Mouse (Mus musculus) ovary, adult 18-20 months (tissue): ENCODE results near the gene D1Pas1.

Experiments
- DNase-seq: peaks from one replicate; pipeline ENCODE4 v3.0.0; 2022; ENCODE audit warnings: low spot score, mixed read lengths

Gene D1Pas1

DNA sequence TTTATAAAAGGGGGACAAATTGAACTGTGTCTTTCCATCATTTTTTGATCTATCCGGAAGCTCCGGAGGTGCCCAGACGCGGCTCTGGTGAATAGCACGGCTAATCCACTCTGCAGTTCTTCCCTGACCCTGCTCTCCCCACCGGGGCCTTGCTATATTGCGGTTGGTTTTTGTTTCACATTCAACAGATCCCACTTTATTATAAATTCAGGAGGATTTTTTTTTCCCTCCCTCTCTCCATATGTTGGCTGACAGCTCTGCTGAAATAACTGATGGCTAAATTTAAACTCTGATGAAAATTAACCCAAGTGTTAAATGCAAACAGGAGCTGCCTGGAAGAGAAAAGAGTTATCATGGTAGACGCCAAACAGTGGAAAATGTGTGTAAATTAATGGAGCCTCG lies 21.1 kb downstream of the D1Pas1 start:
- no peak for DNase-seq

DNA sequence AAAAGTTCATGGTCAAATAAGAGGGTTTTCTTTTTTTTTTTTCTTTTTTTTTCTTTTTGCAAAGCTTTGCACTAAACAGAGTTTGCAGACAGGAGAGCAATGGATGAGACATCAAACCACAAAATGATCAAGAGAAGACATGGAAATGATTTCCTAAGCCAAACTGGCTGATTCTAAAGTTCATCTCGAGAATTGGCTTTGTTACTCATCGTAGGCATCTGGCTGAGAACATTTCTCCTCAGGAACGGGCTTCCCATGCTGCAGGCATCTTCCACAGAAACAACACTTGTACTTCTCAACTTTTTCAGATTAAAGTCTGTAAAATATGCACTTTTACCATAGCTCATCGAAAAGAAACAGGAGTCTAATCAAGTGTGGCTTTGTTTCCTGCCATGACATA lies 21.6 kb downstream of the D1Pas1 start:
- DNase-seq = no peak

DNA sequence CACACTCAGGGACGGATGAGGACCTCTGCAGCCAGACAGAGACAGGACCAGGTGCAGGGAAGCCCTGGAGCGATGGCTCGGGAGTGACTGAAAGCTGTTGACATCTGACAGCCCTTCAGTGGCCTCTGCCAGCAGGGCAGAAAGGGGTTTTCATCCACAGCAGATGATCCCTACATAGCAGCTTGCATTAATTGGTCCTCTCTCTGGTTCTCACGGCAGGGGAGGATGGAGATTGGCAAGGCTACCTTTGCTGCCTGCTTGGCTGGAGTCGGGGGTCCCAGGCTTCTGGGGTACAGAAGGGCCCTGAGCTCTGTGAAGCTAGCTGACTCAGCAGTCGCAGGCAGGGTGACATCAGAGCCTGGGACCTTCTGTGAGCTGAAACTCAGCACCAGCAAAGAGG lies 24.3 kb downstream of the D1Pas1 start:
- DNase-seq = no peak

DNA sequence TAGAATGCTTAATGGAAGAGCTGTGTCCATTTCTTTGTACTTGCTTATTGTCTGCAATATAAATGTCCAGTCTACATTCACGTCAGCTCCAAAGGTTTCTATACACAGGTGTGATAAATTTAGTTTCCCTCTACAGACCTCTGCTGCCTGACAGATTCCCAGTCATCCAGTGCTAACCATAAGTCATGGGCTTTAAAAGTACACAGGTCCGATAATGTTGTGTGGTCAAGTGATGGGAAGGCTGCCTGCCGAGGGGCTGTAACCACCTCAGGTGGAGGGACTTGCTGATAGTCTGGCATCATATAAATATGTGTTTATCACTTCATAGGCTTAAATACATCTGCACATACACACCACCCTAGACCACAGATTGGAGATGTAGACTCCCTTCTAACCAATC lies 24.9 kb downstream of the D1Pas1 start:
- DNase-seq = no peak

DNA sequence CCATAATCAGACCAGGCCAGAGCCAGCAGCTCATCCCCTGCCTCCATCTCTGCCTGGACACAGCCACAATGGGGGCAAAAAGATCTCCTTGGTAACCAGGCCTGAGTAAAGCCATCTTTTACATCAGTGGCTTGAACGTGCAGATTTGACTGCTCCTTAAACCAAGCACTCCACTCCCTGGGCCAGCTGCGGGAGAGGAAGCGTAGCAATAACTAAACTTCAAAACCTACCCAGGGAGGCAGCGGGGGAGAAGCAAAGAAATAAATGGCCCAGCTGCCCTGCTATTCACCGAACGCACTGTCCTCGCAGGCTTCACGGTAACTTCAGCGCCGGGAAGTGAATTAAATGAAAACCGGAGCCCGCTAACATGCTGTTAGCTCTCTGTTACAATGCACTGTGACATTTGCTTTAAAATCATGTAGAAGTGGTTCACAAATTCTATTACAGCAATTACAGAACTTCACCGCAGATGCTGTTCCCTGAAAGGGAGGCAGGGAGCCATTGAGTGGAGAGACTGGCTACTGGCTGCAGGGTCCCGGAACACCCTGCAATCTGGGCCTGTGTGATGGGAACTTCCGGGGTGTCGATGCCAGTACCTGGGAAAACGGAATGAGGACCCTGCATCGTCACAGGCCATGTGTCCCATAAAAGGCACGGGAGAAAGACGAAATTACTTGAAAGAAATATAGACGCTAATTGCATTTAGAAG lies 30.5 kb downstream of the D1Pas1 start:
- no peak for DNase-seq

DNA sequence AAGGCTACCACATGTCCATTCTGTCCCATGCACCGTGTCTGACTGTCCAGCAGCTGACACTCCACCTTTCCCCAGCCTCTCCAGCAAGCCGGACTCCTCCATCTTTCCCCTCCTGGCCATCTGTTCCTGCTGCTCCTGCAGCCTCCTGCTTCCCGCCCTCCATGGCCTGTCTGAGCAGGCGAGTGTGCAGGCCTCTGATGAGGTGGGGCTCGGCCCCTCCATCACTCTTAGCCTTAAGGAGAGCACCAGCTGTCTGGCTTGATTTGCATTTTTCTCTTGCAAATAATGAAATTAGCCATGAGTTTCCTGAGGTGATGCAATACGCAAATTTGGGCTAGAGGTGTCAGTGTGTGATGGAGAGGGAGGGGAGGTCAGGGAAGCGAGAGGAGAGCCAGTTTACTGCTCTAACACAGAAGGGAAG lies 36.2 kb downstream of the D1Pas1 start:
- DNase-seq = no peak

DNA sequence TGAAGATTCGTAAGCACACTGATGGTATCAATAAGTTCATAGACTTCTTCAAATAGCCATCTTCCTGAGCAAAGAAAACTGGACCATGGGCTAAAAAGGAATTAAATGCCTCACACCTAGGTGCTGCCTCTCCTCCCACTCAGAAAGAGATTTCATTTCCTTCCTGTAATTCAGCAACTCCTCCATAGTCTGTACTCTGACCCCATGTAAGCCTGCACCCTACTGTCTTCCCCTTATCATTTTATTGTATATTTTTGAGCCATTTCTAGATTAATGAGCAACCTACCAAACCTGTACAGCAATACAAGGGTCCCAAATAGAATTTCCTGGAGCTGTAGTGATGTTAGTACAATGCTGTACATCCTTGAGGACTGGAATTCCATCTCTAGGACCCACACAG lies 37.1 kb downstream of the D1Pas1 start:
- no peak for DNase-seq

DNA sequence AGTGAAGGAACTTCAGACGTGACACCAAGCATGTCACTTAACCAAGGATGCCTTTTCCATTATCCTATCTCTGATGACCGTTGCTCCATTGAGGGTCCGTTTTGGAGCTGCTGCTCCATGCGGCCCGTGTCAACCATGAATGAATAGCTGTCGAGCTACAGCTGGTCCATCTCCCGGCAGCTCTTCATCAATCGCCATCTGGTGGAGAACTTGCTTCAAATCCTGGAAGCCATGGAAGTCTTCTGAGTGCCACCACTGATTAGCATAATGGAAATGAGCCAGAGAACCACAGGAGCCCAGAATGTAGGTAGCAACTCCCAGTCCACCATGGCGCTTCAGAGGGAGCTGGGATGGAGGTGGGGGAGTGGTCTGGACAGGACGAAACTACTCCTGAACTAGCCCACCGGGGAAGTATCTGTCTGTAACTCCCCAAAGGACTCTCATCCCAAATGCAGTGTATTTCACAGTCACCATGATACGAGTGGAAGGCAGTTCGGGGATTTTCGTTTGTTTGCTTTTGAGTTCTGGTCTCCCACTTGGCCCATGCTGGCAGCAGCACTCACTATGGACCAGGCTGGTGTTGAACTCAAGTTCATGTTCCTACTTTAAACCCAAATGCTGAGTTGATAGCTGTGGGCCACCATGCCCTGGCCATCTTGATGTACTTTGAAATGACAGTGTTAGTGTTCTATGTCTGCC lies 39.2 kb downstream of the D1Pas1 start:
- DNase-seq = no peak

DNA sequence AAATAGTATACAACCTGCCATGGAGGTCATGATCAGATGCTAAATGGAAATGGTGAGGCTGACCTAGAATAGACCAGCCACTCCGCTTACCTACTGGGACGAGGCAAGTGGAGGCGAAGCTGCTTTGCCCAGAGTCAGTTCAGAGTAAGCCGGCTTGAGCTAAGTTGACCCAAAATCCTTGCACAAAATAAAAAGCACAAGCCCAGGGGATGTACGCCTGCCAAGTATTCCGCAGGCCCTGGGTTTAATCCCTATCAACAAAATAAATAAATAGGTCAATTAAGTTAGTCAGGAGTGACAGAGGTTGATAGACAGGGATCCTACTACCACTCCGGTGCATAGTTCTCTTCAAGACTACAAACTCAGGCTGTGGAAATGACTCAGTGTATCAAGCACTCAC lies 41.0 kb downstream of the D1Pas1 start:
- DNase-seq = no peak

DNA sequence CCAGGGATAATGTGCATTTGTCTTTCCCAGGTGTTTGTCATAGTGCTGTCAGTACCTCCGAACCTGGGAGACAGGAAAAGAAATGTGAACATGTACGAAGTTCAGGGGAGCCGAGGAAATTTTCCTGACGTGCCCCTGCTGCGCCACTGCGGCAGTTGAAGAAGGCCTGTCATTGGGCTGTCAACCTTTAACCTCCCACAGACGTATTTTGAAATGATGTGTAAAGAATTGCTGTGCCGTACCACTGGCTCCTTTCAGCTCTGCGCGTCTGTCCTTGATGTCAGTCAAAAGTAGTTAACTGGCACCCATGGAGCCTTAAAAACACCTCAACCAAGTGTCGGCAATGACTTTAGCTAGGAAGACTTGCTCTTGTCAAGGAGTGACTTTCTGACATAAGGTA lies 42.9 kb downstream of the D1Pas1 start:
- DNase-seq = no peak

DNA sequence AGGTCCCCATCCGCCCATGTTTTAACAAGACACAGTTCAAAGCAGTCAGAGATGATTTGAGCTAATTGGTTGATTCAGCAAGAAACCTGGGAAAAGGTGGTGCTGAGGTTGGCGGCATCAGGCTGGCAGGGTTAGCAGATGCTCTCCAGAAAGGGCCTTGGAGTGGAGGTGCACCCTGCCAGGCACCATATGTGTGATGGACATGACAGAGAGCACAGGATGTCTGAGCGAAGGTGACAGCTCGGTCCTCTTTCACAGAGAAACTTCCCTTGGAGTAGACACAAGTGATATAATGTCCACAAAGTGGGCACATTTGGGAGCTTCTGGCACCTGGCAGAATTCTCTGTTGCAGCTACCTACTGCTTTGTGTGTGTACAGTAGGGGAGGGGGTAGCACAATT lies 44.4 kb downstream of the D1Pas1 start:
- DNase-seq = no peak

DNA sequence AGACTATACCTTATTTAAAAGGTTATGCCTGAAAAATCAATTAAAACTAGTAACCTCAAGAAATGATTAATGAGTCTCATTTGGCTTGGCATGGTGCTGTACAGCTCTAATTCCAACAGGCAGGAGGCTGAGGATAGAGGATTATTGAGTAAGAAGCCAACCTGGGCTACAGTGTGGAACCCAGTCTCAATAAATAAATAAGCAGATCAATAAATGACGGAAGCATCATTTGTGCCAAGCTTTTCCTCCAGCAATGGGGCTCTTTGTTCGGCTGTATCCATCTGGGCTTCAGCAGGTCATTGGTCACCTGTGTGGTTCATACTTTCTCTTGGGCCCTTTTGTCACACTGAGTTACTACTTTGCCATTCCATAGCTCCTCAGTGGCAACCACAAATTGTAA lies 46.9 kb downstream of the D1Pas1 start:
- no peak for DNase-seq

DNA sequence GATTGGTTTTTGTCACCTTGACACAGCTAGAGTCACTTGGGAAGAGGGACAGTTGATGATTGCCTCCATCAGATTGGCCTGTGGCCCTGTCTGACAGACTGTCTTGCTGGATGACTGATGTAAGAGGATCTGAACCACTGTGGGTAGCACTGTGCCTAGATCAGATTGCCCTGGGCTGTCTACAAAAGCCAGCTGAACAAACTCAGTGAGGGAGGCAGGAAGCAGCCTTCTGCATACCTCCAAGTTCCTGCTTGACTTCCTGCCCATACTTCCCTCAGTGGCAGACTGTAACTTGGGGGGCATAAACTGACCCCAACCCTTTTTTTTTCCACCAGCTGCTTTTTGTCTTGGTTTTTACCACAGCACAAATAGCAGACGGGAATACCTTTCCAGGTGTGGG lies 48.5 kb downstream of the D1Pas1 start:
- no peak for DNase-seq

DNA sequence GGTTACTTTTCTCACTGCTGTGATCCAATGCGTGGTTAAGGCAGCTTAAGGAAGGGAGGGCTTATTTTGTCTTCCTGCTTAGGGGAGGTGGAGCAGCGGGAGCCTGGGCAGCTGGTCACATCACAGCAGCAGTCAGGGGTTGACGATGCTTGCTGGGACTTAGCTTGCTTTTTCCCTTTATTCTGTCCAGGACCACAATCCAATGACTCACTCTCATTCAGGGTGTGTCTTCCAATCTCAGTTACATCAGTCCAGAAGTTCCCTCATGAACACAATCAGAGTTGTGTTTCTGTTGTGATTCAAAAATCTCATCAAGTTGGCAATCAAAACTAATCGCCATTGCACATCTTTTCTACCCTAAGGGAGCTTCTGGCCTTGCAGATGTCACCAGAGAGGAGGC lies 48.9 kb downstream of the D1Pas1 start:
- no peak for DNase-seq

DNA sequence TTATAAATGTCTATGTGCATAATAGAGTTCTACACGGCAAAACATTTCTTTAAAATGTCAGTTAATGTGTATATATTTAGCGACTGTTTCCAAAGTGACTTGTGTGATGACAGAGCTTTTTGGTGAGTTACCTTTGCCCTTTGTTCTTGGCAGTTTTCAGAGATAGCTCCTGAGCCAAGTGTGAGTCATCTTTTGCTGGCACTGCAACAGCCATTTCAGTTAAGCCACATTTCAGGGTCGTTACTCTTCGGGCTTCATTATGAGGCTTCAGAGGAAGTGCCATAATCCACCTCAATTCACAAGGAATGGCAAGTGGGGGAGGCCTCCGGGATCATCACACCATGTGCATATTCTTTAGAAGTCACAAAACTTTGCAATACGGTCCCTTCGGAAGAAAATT lies 52.8 kb downstream of the D1Pas1 start:
- DNase-seq = peak; percentile 3
